Mouse (Mus musculus): Measurements from ENCODE around the gene Tnfrsf22. TPM values are rescaled to one million over a fixed set of nuclear protein-coding genes. Genes with fewer than 3 reads are reported as not detected.
"Not testable (repeated sequence)": the region's sequence is repeated elsewhere in the genome, so short reads cannot be mapped to it uniquely, and the experiment has no call there.

The Tnfrsf22 gene
- polyA plus RNA-seq, 1 experiment from 2014 or later: 3.1 TPM

DNA sequence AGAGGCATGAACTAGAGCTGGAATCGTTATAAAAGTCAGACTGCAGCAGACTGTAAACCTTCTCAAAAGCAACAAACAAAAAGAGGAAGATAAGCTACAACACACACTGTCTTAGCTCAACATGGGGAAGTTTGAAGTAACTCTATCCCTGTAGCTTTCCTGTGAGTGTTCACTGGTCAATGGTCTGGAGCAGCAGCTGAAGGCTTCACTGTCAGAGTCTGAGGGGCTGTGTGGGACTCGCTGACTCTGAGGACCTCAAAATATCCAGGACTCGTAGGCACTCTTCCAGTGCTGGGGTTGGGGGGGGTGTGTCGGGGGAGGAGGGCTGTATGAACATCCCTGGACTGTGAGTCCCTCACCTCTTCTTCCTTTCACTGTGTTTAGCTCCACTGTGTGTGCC lies 36.7 kb upstream of the Tnfrsf22 start:
- H3K9me3 ChIP-seq (ENCODE audit: control insufficient read depth, low read length); H3K27ac ChIP-seq; H3K4me1 ChIP-seq (replicated peaks; ENCODE audit: control insufficient read depth, insufficient read depth, low read length); H3K9ac ChIP-seq; ATAC-seq (ENCODE audit: low FRiP score); H3K27me3 ChIP-seq (ENCODE audit: control insufficient read depth, insufficient read depth, low read length); H3K4me3 ChIP-seq (replicated peaks; ENCODE audit: low read length); DNase-seq (ENCODE audit: low spot score); H3K4me2 ChIP-seq (replicated peaks): not testable (repeated sequence)
- WGBS: 54% methylated on average over 4 of the region's 4 CpGs
- peaks cover 38% of the 10 kb centered on the region for H3K36me3 ChIP-seq (replicated peaks; ENCODE audit: control insufficient read depth, insufficient read depth)

DNA sequence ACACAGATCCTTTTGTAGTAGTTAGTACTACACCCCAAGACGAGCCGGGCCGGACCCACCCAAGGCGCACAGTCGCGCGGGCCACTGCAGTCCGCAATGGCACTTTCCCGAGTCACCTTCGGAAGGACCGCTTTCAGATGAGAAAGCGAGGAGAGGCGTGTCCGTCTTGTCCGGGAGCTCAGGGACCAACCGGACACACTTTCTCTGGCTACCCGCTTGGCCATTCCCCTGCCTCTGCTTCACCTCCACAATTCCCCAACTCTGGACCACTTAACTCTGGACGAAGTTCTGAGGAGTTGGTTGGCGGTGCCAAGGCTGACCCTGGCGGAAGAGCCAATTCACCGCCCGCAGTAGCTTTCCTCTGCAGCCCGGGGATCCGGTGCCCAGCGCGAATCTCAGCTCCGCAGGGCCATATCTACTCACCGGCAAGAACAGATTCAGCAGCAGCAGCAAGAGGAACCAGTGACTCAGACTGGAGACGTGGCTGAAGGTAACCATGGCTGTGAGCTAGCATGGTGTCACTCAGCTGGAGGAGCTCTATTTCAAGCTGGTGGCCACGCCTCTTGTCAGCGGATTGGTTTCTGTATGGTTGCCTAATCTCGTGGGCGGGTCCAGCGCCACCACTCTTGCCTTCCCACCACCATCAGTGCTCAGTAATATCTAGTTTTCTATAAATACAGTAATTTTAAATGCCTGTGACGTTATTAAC lies 36.1 kb upstream of the Tnfrsf22 start, which contains the start of gene Tnfrsf23:
Gene Tnfrsf23, minus strand, starts transcription at position 514 of the 709 bp plus-strand sequence.
- H3K36me3 ChIP-seq (replicated peaks; ENCODE audit: control insufficient read depth, insufficient read depth): peaks cover 31% of the 10 kb centered on the region
- H3K9ac ChIP-seq: 0 out of 2 replicates have a peak within 1 kb of the TSS, but pooled peaks have one; percentile 0
- 4% methylated on average over 35 of the region's 35 CpGs for WGBS

DNA sequence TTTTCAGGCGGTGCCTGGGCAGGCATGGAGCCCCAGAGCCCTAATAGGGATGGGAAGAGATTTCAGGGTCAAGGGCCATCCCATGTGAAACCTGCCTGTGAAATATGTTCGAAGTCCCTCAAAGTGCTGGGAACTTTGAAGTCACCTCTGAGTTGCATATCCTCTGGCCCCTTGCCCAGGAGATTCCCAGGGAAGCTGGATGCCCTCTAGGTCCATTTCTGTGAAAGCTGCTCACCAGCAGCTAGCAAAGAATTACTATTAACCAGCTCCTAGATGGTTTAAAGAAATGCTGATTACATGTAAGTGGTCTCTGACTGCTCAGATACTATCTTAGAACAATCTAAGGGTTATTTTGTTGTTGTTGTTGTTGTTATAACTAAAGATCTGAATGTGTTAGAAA lies 35.1 kb upstream of the Tnfrsf22 start:
- H3K9ac ChIP-seq; H3K9me3 ChIP-seq (ENCODE audit: control insufficient read depth, low read length); H3K4me3 ChIP-seq (replicated peaks; ENCODE audit: low read length); H3K4me2 ChIP-seq (replicated peaks); ATAC-seq (ENCODE audit: low FRiP score); DNase-seq (ENCODE audit: low spot score); H3K4me1 ChIP-seq (replicated peaks; ENCODE audit: control insufficient read depth, insufficient read depth, low read length); H3K27ac ChIP-seq; H3K27me3 ChIP-seq (ENCODE audit: control insufficient read depth, insufficient read depth, low read length): not testable (repeated sequence)
- 93% methylated on average over 1 of the region's 2 CpGs for WGBS
- peaks cover 23% of the 10 kb centered on the region for H3K36me3 ChIP-seq (replicated peaks; ENCODE audit: control insufficient read depth, insufficient read depth)

More for the DNA sequence above, 36.1 kb upstream of the Tnfrsf22 start, which contains the start of gene Tnfrsf23:
- Histone ChIP-seq H3K4me2 (replicated peaks) (peak within 1 kb of the TSS; percentile 56), H3K4me1 (replicated peaks; ENCODE audit: control insufficient read depth, insufficient read depth, low read length) (no peaks in the 10 kb centered on the region), H3K4me3 (replicated peaks; ENCODE audit: low read length) (peak within 1 kb of the TSS; percentile 24), H3K9me3 (ENCODE audit: control insufficient read depth, low read length) (no peaks in the 10 kb centered on the region), H3K27me3 (ENCODE audit: control insufficient read depth, insufficient read depth, low read length) (no peaks in the 10 kb centered on the region), H3K27ac (no peak within 1 kb of the TSS)
- ATAC-seq (ENCODE audit: low FRiP score) (peak; percentile 81; the same call in 1 of the 2 replicates), DNase-seq (ENCODE audit: low spot score) (peak; percentile 63)

DNA sequence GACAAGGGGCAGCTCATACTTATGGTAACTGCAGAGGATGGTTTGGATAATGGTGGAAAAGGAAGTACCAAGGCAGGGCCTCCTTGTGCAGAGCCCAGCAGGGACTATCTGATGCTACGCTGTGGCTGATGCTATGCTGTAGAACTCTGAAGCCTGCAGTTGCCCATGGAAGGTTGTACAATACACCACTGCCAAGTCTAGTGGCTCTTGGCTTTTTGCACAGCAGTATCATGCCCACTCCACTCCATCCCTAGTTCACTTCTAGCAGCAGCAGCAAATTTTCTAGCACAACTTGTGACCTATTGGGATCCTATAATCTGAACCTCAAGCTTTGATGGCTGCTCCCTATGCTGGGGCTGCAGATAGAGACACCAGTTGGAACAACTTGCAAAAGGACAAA lies 32.1 kb upstream of the Tnfrsf22 start:
- Histone ChIP-seq H3K4me2 (replicated peaks) (no peak overlapping the region), H3K9ac (no peak overlapping the region), H3K9me3 (ENCODE audit: control insufficient read depth, low read length) (no peaks in the 10 kb centered on the region), H3K4me1 (replicated peaks; ENCODE audit: control insufficient read depth, insufficient read depth, low read length) (no peaks in the 10 kb centered on the region), H3K4me3 (replicated peaks; ENCODE audit: low read length) (no peak overlapping the region), H3K27ac (no peak overlapping the region), H3K36me3 (replicated peaks; ENCODE audit: control insufficient read depth, insufficient read depth) (no peaks in the 10 kb centered on the region), H3K27me3 (ENCODE audit: control insufficient read depth, insufficient read depth, low read length) (no peaks in the 10 kb centered on the region)
- DNase-seq (ENCODE audit: low spot score) (no peak), ATAC-seq (ENCODE audit: low FRiP score) (no peak)
- WGBS: 91% methylated on average over 1 of the region's 1 CpGs

DNA sequence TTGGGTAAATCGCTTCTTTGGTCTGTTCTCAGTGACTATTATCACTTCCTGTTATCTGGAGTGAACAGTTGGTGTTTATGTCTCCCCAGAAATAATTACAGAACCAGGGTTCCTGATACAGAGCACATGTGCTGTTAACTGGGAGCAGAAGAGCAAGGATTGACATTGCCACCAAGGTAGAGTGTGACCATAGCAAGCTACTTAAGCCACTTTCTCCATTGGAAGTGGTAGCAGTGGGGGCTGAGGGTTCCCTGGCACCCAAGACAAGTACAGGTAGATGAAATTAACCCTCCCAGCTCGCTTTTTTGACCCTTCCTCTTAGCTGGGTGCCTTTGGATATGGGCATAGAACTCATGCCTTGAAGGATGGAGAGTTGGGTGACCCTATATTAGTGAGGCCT lies 31.4 kb upstream of the Tnfrsf22 start:
- not testable (repeated sequence) for H3K27ac ChIP-seq; H3K9me3 ChIP-seq (ENCODE audit: control insufficient read depth, low read length); H3K4me3 ChIP-seq (replicated peaks; ENCODE audit: low read length); H3K9ac ChIP-seq; H3K4me1 ChIP-seq (replicated peaks; ENCODE audit: control insufficient read depth, insufficient read depth, low read length); H3K36me3 ChIP-seq (replicated peaks; ENCODE audit: control insufficient read depth, insufficient read depth); H3K27me3 ChIP-seq (ENCODE audit: control insufficient read depth, insufficient read depth, low read length); DNase-seq (ENCODE audit: low spot score); H3K4me2 ChIP-seq (replicated peaks); ATAC-seq (ENCODE audit: low FRiP score)
- WGBS: 62% methylated on average over 2 of the region's 2 CpGs

DNA sequence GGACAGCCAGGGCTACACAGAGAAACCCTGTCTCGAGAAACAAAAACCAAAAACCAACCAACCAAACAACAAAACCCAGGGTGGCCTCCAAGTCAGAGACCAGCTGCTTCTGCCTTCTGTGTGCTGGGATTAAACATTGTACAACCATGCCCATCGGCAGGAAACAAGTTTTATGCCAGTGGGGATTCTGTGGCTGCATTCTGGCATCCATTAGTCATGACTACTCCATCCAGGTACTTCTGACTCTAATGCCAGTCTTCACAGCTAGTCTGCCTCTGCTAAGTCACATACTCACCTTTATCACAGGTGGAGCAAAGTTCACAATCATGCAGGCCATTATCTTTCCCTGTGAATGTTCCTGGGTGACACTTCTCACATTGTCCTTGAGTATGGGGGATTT lies 30.2 kb upstream of the Tnfrsf22 start:
- H3K36me3 ChIP-seq (replicated peaks; ENCODE audit: control insufficient read depth, insufficient read depth); H3K27ac ChIP-seq; ATAC-seq (ENCODE audit: low FRiP score); H3K4me2 ChIP-seq (replicated peaks); H3K27me3 ChIP-seq (ENCODE audit: control insufficient read depth, insufficient read depth, low read length); H3K4me3 ChIP-seq (replicated peaks; ENCODE audit: low read length); H3K9me3 ChIP-seq (ENCODE audit: control insufficient read depth, low read length); DNase-seq (ENCODE audit: low spot score); H3K9ac ChIP-seq; H3K4me1 ChIP-seq (replicated peaks; ENCODE audit: control insufficient read depth, insufficient read depth, low read length): not testable (repeated sequence)
- 76% methylated on average over 2 of the region's 2 CpGs for WGBS

DNA sequence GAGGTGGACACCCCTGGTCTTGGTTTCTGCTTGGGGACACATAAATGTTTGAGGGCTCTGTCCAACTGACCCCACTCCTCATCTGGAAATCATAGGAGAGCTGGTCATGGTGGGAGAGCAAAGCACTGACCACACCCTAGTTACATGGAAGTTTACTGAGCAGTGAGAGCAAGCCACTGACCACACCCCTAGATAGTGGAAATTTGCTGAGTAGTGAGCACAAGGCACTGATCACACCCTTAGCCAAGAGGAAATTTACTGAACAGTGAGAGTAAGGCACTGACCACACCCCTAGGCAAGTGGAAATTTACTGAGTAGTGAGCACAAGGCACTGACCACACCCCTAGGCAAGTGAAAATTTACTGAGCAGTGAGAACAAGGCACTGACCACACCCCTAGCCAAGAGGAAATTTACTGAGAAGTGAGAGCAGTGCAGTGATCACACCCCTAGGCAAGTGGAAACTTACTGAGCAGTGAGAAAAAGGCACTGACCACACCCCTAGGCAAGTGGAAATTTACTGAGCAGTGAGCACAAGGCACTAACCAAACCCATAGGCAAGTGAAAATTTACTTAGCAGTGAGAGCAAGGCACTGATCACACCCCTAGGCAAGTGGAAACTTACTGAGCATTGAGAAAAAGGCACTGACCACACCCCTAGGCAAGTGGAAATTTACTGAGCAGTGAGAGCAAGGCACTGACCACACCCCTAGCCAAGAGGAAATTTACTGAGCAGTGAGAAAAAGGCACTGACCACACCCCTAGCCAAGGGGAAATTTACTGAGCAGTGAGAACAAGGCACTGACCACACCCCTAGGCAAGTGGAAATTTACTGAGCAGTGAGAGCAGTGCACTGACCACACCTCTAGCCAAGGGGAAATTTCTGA lies 17.2 kb upstream of the Tnfrsf22 start:
- Histone ChIP-seq H3K9me3 (ENCODE audit: control insufficient read depth, low read length) (no peaks in the 10 kb centered on the region), H3K4me2 (replicated peaks) (no peak overlapping the region), H3K27me3 (ENCODE audit: control insufficient read depth, insufficient read depth, low read length) (no peaks in the 10 kb centered on the region), H3K36me3 (replicated peaks; ENCODE audit: control insufficient read depth, insufficient read depth) (no peaks in the 10 kb centered on the region), H3K27ac (no peak overlapping the region), H3K9ac (no peak overlapping the region), H3K4me1 (replicated peaks; ENCODE audit: control insufficient read depth, insufficient read depth, low read length) (no peaks in the 10 kb centered on the region), H3K4me3 (replicated peaks; ENCODE audit: low read length) (no peak overlapping the region)
- DNase-seq (ENCODE audit: low spot score) (no peak), ATAC-seq (ENCODE audit: low FRiP score) (no peak)

DNA sequence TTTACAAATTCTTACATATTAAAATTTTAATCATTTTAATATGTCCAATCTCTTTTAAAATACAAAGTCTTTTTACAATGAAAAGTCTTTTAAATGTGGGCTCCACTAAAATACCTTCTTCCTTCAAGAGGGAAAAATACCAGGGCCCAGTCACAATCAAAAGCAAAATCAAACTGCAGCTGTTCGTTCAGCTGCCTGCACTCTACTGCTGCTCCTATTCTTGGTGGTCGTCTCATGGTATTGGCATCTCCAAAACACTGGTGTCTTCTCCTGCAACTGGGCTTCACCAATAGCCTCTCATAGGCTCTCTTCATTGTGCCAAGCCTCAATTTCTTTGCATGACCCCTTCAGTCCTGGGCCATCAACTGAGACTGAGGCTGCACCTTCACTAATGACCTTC lies 14.0 kb upstream of the Tnfrsf22 start:
- H3K4me2 ChIP-seq (replicated peaks): no peak overlapping the region
- no peaks in the 10 kb centered on the region for H3K36me3 ChIP-seq (replicated peaks; ENCODE audit: control insufficient read depth, insufficient read depth)
- DNase-seq (ENCODE audit: low spot score) (no peak), ATAC-seq (ENCODE audit: low FRiP score) (no peak)
- WGBS: 86% methylated on average over 2 of the region's 2 CpGs
- H3K4me1 ChIP-seq (replicated peaks; ENCODE audit: control insufficient read depth, insufficient read depth, low read length): no peaks in the 10 kb centered on the region
- H3K27me3 ChIP-seq (ENCODE audit: control insufficient read depth, insufficient read depth, low read length): no peaks in the 10 kb centered on the region
- H3K27ac ChIP-seq: no peak overlapping the region
- no peak overlapping the region for H3K9ac ChIP-seq
- H3K4me3 ChIP-seq (replicated peaks; ENCODE audit: low read length): no peak overlapping the region
- H3K9me3 ChIP-seq (ENCODE audit: control insufficient read depth, low read length): no peaks in the 10 kb centered on the region

DNA sequence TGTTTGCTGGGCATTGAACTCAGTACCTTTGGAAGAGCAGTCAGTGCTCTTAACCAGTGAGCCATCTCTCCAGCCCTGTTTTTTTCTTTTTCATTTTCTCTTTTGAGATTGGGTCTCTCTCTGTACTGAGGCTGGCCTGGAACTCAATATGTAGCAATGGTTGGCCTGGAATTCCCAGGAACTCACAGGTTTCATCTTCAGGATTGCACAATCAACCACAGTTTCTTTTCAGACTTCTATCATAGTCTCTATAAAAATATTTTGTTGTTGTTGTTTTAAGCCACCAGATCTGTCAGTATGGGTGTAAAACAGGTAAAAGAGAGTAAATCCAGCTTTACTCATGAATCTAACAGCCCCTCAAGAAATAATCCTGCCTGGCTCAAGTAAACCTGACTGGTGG lies 11.3 kb upstream of the Tnfrsf22 start:
- H3K4me3 ChIP-seq (replicated peaks; ENCODE audit: low read length): no peak overlapping the region
- no peak for ATAC-seq (ENCODE audit: low FRiP score)
- no peaks in the 10 kb centered on the region for H3K36me3 ChIP-seq (replicated peaks; ENCODE audit: control insufficient read depth, insufficient read depth)

More for the DNA sequence above, 11.3 kb upstream of the Tnfrsf22 start:
- no peak overlapping the region for H3K9ac ChIP-seq
- H3K27me3 ChIP-seq (ENCODE audit: control insufficient read depth, insufficient read depth, low read length): no peaks in the 10 kb centered on the region
- DNase-seq (ENCODE audit: low spot score): no peak
- H3K4me1 ChIP-seq (replicated peaks; ENCODE audit: control insufficient read depth, insufficient read depth, low read length): no peaks in the 10 kb centered on the region
- H3K9me3 ChIP-seq (ENCODE audit: control insufficient read depth, low read length): no peaks in the 10 kb centered on the region
- no peak overlapping the region for H3K27ac ChIP-seq
- H3K4me2 ChIP-seq (replicated peaks): no peak overlapping the region

Measured in hindbrain, embryonic 14.5 days (tissue).